ENCODE assay signal across 21 mouse cellular contexts in genomic region chr10:44478091-44478490, GRCm38 (mm10). TPM values are rescaled to one million over a fixed set of nuclear protein-coding genes. Genes with fewer than 3 reads are reported as not detected.
A peak's percentile ranks its signal among the peaks of the same experiment; 100 is the strongest.
DNase-seq lines count a peak whose midpoint lies in the region; ATAC-seq lines count a peak whose summit lies in the region.
"Had no signal": no experiment of that assay in that cellular context is flagged by ENCODE, and none has a peak within 500 bp of the region (broad histone marks: within the 10 kb centered on the region; RNA-seq: fewer than 3 reads in every experiment).

No protein-coding gene starts in this region.

- 60% methylated on average over 5 of the region's 5 CpGs for WGBS in kidney, embryonic 16.5 days
- 51% methylated on average over 5 of the region's 5 CpGs for WGBS in intestine, embryonic 15.5 days
- 72% methylated on average over 5 of the region's 5 CpGs for WGBS in forebrain, embryonic 13.5 days

- no peak overlapping the region for H3K4me3 ChIP-seq in kidney, embryonic 16.5 days (ENCODE audit: low read length)
- no peak overlapping the region for H3K4me3 ChIP-seq in intestine, embryonic 15.5 days (replicated peaks)
- H3K4me3 ChIP-seq in forebrain, embryonic 13.5 days, result no peak overlapping the region
- H3K4me3 ChIP-seq: embryonic facial prominence, embryonic 10.5 days; erythroblast, embryonic 14.5 days; forebrain, embryonic 15.5 days; limb, embryonic 10.5 days; liver, embryonic 13.5 days; midbrain, embryonic 10.5 days; neural tube, embryonic 12.5 days had no signal

- peaks cover 39% of the 10 kb centered on the region for H3K27me3 ChIP-seq in kidney, embryonic 16.5 days (ENCODE audit: insufficient read depth, low read length)
- no peaks in the 10 kb centered on the region for H3K27me3 ChIP-seq in intestine, embryonic 15.5 days (replicated peaks)
- peaks cover 11% of the 10 kb centered on the region; the same call in 1 of the 2 replicates for H3K27me3 ChIP-seq in forebrain, embryonic 13.5 days
- H3K27me3 ChIP-seq: neural tube, embryonic 12.5 days had no signal

- H3K36me3 ChIP-seq in kidney, embryonic 16.5 days (ENCODE audit: insufficient read depth, low read length), result no peaks in the 10 kb centered on the region
- no peaks in the 10 kb centered on the region for H3K36me3 ChIP-seq in intestine, embryonic 15.5 days
- no peaks in the 10 kb centered on the region for H3K36me3 ChIP-seq in forebrain, embryonic 13.5 days (ENCODE audit: poor library complexity, severe bottlenecking)
- H3K36me3 ChIP-seq: embryonic facial prominence, embryonic 10.5 days; forebrain, embryonic 15.5 days; limb, embryonic 10.5 days; liver, embryonic 13.5 days; midbrain, embryonic 10.5 days; neural tube, embryonic 12.5 days had no signal

- H3K27ac ChIP-seq in kidney, embryonic 16.5 days (ENCODE audit: low read length), result no peak overlapping the region
- peak overlapping the region; percentile 54 for H3K27ac ChIP-seq in intestine, embryonic 15.5 days
- no peak overlapping the region for H3K27ac ChIP-seq in forebrain, embryonic 13.5 days
- H3K27ac ChIP-seq: embryonic facial prominence, embryonic 10.5 days; forebrain, embryonic 15.5 days; hindbrain, postnatal 0 days; limb, embryonic 10.5 days; liver, embryonic 13.5 days; midbrain, embryonic 10.5 days; neural tube, embryonic 12.5 days had no signal

- H3K4me1 ChIP-seq in kidney, embryonic 16.5 days (ENCODE audit: insufficient read depth, low read length), result peaks cover 25% of the 10 kb centered on the region
- peaks cover 24% of the 10 kb centered on the region for H3K4me1 ChIP-seq in intestine, embryonic 15.5 days (replicated peaks)
- H3K4me1 ChIP-seq in forebrain, embryonic 13.5 days, result peaks cover 13% of the 10 kb centered on the region
- H3K4me1 ChIP-seq: liver, embryonic 13.5 days; neural tube, embryonic 12.5 days had no signal

- no peaks in the 10 kb centered on the region for H3K9me3 ChIP-seq in kidney, embryonic 16.5 days (ENCODE audit: low read length)
- H3K9me3 ChIP-seq in intestine, embryonic 15.5 days, result no peaks in the 10 kb centered on the region
- H3K9me3 ChIP-seq in forebrain, embryonic 13.5 days (replicated peaks), result no peaks in the 10 kb centered on the region
- H3K9me3 ChIP-seq: embryonic facial prominence, embryonic 10.5 days; forebrain, embryonic 15.5 days; limb, embryonic 10.5 days; liver, embryonic 13.5 days; midbrain, embryonic 10.5 days; neural tube, embryonic 12.5 days had no signal

- peak; percentile 31 to 34 for DNase-seq in cerebellum, postnatal 14 days
- no peak for DNase-seq in cerebellum, adult 9-11 months
- peak; percentile 41 for DNase-seq in kidney, adult 11 months
- peak; percentile 62 to 79 for DNase-seq in kidney, postnatal 25 days
- no peak for DNase-seq in adrenal gland, postnatal 25 days
- DNase-seq: adrenal gland, adult 2 months; gastrocnemius, postnatal 36 days; liver, embryonic 13.5 days; right cerebral cortex, postnatal 14 days; thymus, postnatal 25 days had no signal

- no peak overlapping the region for H3K9ac ChIP-seq in kidney, embryonic 16.5 days (replicated peaks; ENCODE audit: low read length)
- no peak overlapping the region for H3K9ac ChIP-seq in intestine, embryonic 15.5 days
- H3K9ac ChIP-seq in forebrain, embryonic 13.5 days, result no peak overlapping the region
- H3K9ac ChIP-seq: forebrain, embryonic 15.5 days; liver, embryonic 13.5 days; neural tube, embryonic 12.5 days had no signal

- no peak for ATAC-seq in kidney, embryonic 16.5 days (ENCODE audit: low FRiP score, low TSS enrichment)
- ATAC-seq in intestine, embryonic 15.5 days, result no peak
- no peak for ATAC-seq in forebrain, embryonic 13.5 days
- ATAC-seq: forebrain, embryonic 15.5 days; hindbrain, postnatal 0 days had no signal

- H3K4me2 ChIP-seq in kidney, embryonic 16.5 days (replicated peaks; ENCODE audit: low read depth, low read length), result no peak overlapping the region
- H3K4me2 ChIP-seq in intestine, embryonic 15.5 days (replicated peaks), result peak overlapping the region; percentile 3; the same call in 1 of the 2 replicates
- H3K4me2 ChIP-seq in forebrain, embryonic 13.5 days, result no peak overlapping the region
- H3K4me2 ChIP-seq: forebrain, embryonic 15.5 days; liver, embryonic 13.5 days; neural tube, embryonic 12.5 days had no signal

RNA-seq across cellular contexts. Expression of gene Prdm1, which starts 50.2 kb away (rescaled TPM):
- 2.8 and 2.9 TPM in 2 replicates for polyA plus RNA-seq in kidney, embryonic 16.5 days (2015; fragmentation: Nextera tagmentation; extraction: Ambion mirVana)
- 21.2 and 22.0 TPM in 2 replicates for polyA plus RNA-seq in intestine, embryonic 15.5 days (2015; fragmentation: Nextera tagmentation; extraction: Ambion mirVana)
- 1.1 and 3.0 TPM in 2 replicates for total RNA-seq in adrenal gland, postnatal 25 days (2021)
- 0.55 and 0.59 TPM in 2 replicates for polyA plus RNA-seq in forebrain, embryonic 13.5 days (2015; fragmentation: Nextera tagmentation; extraction: Ambion mirVana)
- total RNA-seq: MEL had no signal
- polyA plus RNA-seq: erythroblast, embryonic 14.5 days had no signal

Comparison
In these comparisons a context has a peak if more than half of its experiments do, and no peak if none do; other contexts are left out.
1. DNase-seq: peak in cerebellum, postnatal 14 days (2 of 2), kidney, adult 11 months (single experiment) and kidney, postnatal 25 days (2 of 2); none in cerebellum, adult 9-11 months (single experiment) and adrenal gland, postnatal 25 days (single experiment).